Mouse (Mus musculus): ENCODE measurements around the gene Npepl1. TPM values are rescaled to one million over a fixed set of nuclear protein-coding genes. Genes with fewer than 3 reads are reported as not detected.

Gene Npepl1
- total and polyA plus RNA-seq, 2 experiments from 2014 or later, result 14.5 to 22.7 TPM

GRCm38 (mm10) chr2:174075673-174076432 lies 34.3 kb upstream of the Npepl1 start, which contains the start of gene Stx16:
Gene Stx16 (plus strand): TSS chr2:174076308.
- H3K9me3 ChIP-seq (ENCODE audit: low read length), result no peaks in the 10 kb centered on the region
- DNase-seq (ENCODE audit: low spot score), result peak; percentile 88
- no peaks in the 10 kb centered on the region for H3K27me3 ChIP-seq (ENCODE audit: insufficient read depth, low read length)
- peak within 1 kb of the TSS; percentile 71 for H3K27ac ChIP-seq (ENCODE audit: low read depth, low read length)
- H3K9ac ChIP-seq (replicated peaks; ENCODE audit: low read length, poor library complexity, severe bottlenecking), result peak within 1 kb of the TSS; percentile 60
- no peaks in the 10 kb centered on the region for H3K36me3 ChIP-seq (ENCODE audit: insufficient read depth, low read length)
- H3K4me3 ChIP-seq (ENCODE audit: low read depth, low read length), result peak within 1 kb of the TSS; percentile 67
- H3K4me2 ChIP-seq (ENCODE audit: low read depth, low read length, poor library complexity, severe bottlenecking), result peak within 1 kb of the TSS; percentile 86
- ATAC-seq (ENCODE audit: low FRiP score), result peak; percentile 92
- H3K4me1 ChIP-seq (ENCODE audit: insufficient read depth, low read length), result peaks cover 5% of the 10 kb centered on the region
- peak; percentile 50 for TF ChIP-seq CTCF (IDR thresholded peaks at IDR 0.05)
- WGBS, result under 1% methylated on average over 32 of the region's 32 CpGs

- Histone ChIP-seq H3K9ac (replicated peaks; ENCODE audit: low read length, poor library complexity, severe bottlenecking) (peak overlapping the region; percentile 60), H3K4me3 (ENCODE audit: low read depth, low read length) (peak overlapping the region; percentile 67), H3K4me2 (ENCODE audit: low read depth, low read length, poor library complexity, severe bottlenecking) (peak overlapping the region; percentile 86), H3K9me3 (ENCODE audit: low read length) (no peaks in the 10 kb centered on the region), H3K36me3 (ENCODE audit: insufficient read depth, low read length) (no peaks in the 10 kb centered on the region), H3K4me1 (ENCODE audit: insufficient read depth, low read length) (peaks cover 5% of the 10 kb centered on the region), H3K27me3 (ENCODE audit: insufficient read depth, low read length) (no peaks in the 10 kb centered on the region), H3K27ac (ENCODE audit: low read depth, low read length) (peak overlapping the region; percentile 71)
- no peak for TF ChIP-seq CTCF (IDR thresholded peaks at IDR 0.05)
- 0% methylated on average over 22 of the region's 22 CpGs for WGBS
- ATAC-seq (ENCODE audit: low FRiP score), result peak; percentile 85
- peak; percentile 91 for DNase-seq (ENCODE audit: low spot score)
Observed at GRCm38 (mm10) chr2:174076433-174076824, 33.7 kb upstream of the Npepl1 start.

GRCm38 (mm10) chr2:174077004-174077695 lies 33.0 kb upstream of the Npepl1 start:
- peak; percentile 35 for DNase-seq (ENCODE audit: low spot score)
- under 1% methylated on average over 19 of the region's 19 CpGs for WGBS

GRCm38 (mm10) chr2:174077776-174078338 lies 32.3 kb upstream of the Npepl1 start:
- H3K27me3 ChIP-seq (ENCODE audit: insufficient read depth, low read length), result no peaks in the 10 kb centered on the region
- no peaks in the 10 kb centered on the region for H3K36me3 ChIP-seq (ENCODE audit: insufficient read depth, low read length)
- WGBS, result 7% methylated on average over 10 of the region's 11 CpGs
- TF ChIP-seq CTCF (IDR thresholded peaks at IDR 0.05), result peak; percentile 45
- peaks cover 5% of the 10 kb centered on the region for H3K4me1 ChIP-seq (ENCODE audit: insufficient read depth, low read length)
- H3K9me3 ChIP-seq (ENCODE audit: low read length), result no peaks in the 10 kb centered on the region
- no peak overlapping the region for H3K27ac ChIP-seq (ENCODE audit: low read depth, low read length)
- peak overlapping the region; percentile 86 for H3K4me2 ChIP-seq (ENCODE audit: low read depth, low read length, poor library complexity, severe bottlenecking)
- H3K4me3 ChIP-seq (ENCODE audit: low read depth, low read length), result peak overlapping the region; percentile 67
- DNase-seq (ENCODE audit: low spot score) (no peak), ATAC-seq (ENCODE audit: low FRiP score) (no peak)
- peak overlapping the region; percentile 60 for H3K9ac ChIP-seq (replicated peaks; ENCODE audit: low read length, poor library complexity, severe bottlenecking)

More at GRCm38 (mm10) chr2:174077004-174077695, 33.0 kb upstream of the Npepl1 start:
- peak overlapping the region; percentile 60 for H3K9ac ChIP-seq (replicated peaks; ENCODE audit: low read length, poor library complexity, severe bottlenecking)
- H3K4me1 ChIP-seq (ENCODE audit: insufficient read depth, low read length), result peaks cover 5% of the 10 kb centered on the region
- no peaks in the 10 kb centered on the region for H3K27me3 ChIP-seq (ENCODE audit: insufficient read depth, low read length)
- peak; percentile 26; the same call in 1 of the 2 replicates for ATAC-seq (ENCODE audit: low FRiP score)
- no peaks in the 10 kb centered on the region for H3K36me3 ChIP-seq (ENCODE audit: insufficient read depth, low read length)
- TF ChIP-seq CTCF (IDR thresholded peaks at IDR 0.05), result no peak
- peak overlapping the region; percentile 71; the same call in 1 of the 2 replicates for H3K27ac ChIP-seq (ENCODE audit: low read depth, low read length)
- H3K4me2 ChIP-seq (ENCODE audit: low read depth, low read length, poor library complexity, severe bottlenecking), result peak overlapping the region; percentile 86
- peak overlapping the region; percentile 67 for H3K4me3 ChIP-seq (ENCODE audit: low read depth, low read length)
- no peaks in the 10 kb centered on the region for H3K9me3 ChIP-seq (ENCODE audit: low read length)

- Histone ChIP-seq H3K36me3 (ENCODE audit: insufficient read depth, low read length) (no peaks in the 10 kb centered on the region), H3K9ac (replicated peaks; ENCODE audit: low read length, poor library complexity, severe bottlenecking) (no peak overlapping the region), H3K9me3 (ENCODE audit: low read length) (no peaks in the 10 kb centered on the region), H3K4me1 (ENCODE audit: insufficient read depth, low read length) (no peaks in the 10 kb centered on the region; the same call in none of the 2 replicates), H3K4me2 (ENCODE audit: low read depth, low read length, poor library complexity, severe bottlenecking) (no peak overlapping the region), H3K27ac (ENCODE audit: low read depth, low read length) (no peak overlapping the region), H3K27me3 (ENCODE audit: insufficient read depth, low read length) (no peaks in the 10 kb centered on the region), H3K4me3 (ENCODE audit: low read depth, low read length) (no peak overlapping the region)
- DNase-seq (ENCODE audit: low spot score), result no peak
- TF ChIP-seq CTCF (IDR thresholded peaks at IDR 0.05), result no peak
- 87% methylated on average over 5 of the region's 5 CpGs for WGBS
- ATAC-seq (ENCODE audit: low FRiP score), result no peak
Observed at GRCm38 (mm10) chr2:174081833-174082232, 28.3 kb upstream of the Npepl1 start.

All from midbrain, postnatal 0 days (tissue).